Mouse (Mus musculus) embryo, embryonic 10.5 days (tissue): ENCODE measurements around the gene Amy2a3.
"Not testable (repeated sequence)": the region's sequence is repeated elsewhere in the genome, so short reads cannot be mapped to it uniquely, and the experiment has no call there.

Source experiments
- DNase-seq: peaks from one replicate; pipeline ENCODE4 v3.0.0-alpha.2; 2015; ENCODE audit warnings: low spot score

Amy2a3 gene

DNA sequence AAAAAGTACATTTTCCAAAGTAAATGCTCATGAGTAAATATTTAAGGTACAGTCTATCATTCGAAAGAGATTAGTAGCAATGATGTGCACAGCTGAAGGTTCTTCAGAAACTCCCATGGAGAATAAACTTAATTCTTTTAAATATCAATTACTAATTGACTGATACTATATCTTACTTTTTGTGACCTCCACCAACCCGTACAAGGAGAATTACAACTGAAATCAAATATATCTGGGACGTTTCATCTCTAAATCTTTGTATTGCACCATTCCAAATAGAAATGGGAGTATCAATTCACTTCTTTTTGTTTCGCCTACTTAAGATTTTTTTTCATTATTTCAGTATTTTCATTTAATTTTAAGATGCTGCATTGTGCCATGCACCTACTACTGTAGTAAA is at the start of gene Amy2a3:
TSS of gene Amy2a3 (minus strand) at position 101 of the 400 bp plus-strand sequence.
- DNase-seq: not testable (repeated sequence)

DNA sequence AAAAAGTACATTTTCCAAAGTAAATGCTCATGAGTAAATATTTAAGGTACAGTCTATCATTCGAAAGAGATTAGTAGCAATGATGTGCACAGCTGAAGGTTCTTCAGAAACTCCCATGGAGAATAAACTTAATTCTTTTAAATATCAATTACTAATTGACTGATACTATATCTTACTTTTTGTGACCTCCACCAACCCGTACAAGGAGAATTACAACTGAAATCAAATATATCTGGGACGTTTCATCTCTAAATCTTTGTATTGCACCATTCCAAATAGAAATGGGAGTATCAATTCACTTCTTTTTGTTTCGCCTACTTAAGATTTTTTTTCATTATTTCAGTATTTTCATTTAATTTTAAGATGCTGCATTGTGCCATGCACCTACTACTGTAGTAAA is 32.7 kb upstream of the Amy2a3 start, which contains the start of gene Amy2a2:
TSS of gene Amy2a2 (minus strand) at position 101 of the 400 bp plus-strand sequence.
- not testable (repeated sequence) for DNase-seq

DNA sequence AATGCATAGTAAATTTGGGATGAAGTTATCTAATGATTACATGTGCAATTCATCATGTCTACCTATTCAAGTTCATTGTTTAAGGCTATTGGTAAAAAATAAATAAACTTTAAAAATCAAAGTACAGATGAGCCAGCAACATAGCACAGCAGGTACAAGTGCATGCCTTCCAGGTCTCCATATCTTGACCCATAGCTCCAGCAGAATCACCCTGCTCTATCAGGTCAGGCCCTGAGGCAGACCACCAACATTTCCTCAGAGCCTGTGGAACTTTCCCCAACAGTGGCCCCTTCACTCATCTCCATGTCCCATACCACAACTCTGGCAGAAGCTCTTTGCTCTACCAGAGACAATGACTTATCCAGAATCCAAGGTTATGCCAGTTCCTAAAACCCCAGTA is 21.6 kb upstream of the Amy2a3 start:
- not testable (repeated sequence) for DNase-seq

DNA sequence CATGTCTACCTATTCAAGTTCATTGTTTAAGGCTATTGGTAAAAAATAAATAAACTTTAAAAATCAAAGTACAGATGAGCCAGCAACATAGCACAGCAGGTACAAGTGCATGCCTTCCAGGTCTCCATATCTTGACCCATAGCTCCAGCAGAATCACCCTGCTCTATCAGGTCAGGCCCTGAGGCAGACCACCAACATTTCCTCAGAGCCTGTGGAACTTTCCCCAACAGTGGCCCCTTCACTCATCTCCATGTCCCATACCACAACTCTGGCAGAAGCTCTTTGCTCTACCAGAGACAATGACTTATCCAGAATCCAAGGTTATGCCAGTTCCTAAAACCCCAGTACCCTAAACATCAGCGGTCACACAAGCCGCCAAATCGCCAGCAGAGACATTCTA is 10.9 kb downstream of the Amy2a3 start:
- not testable (repeated sequence) for DNase-seq

DNA sequence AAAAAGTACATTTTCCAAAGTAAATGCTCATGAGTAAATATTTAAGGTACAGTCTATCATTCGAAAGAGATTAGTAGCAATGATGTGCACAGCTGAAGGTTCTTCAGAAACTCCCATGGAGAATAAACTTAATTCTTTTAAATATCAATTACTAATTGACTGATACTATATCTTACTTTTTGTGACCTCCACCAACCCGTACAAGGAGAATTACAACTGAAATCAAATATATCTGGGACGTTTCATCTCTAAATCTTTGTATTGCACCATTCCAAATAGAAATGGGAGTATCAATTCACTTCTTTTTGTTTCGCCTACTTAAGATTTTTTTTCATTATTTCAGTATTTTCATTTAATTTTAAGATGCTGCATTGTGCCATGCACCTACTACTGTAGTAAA is 32.5 kb downstream of the Amy2a3 start, which contains the start of gene Amy2a4:
TSS of gene Amy2a4 (minus strand) at position 101 of the 400 bp plus-strand sequence.
- DNase-seq: not testable (repeated sequence)

DNA sequence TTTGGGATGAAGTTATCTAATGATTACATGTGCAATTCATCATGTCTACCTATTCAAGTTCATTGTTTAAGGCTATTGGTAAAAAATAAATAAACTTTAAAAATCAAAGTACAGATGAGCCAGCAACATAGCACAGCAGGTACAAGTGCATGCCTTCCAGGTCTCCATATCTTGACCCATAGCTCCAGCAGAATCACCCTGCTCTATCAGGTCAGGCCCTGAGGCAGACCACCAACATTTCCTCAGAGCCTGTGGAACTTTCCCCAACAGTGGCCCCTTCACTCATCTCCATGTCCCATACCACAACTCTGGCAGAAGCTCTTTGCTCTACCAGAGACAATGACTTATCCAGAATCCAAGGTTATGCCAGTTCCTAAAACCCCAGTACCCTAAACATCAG is 43.6 kb downstream of the Amy2a3 start:
- not testable (repeated sequence) for DNase-seq

DNA sequence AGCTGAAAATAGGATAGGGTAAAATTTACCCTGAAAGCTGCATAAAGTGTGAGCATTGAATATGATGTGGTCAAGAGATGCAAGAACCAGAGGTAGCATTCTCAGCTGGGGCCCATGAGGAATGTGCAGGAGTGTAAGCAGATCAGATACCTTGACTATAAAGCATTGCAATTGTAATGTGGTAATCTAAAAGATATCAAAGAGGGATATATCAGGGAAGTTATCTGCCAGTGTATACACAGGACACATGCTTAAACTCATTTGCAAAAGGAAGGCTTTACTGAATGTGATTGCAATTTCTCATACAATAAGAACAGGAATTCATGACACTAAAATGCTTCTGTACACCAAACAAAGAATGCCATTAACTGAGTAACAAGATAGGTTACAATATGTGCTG is 44.3 kb downstream of the Amy2a3 start:
- DNase-seq: not testable (repeated sequence)
